Mouse (Mus musculus): Measurements from ENCODE around the gene Htatip2. TPM values are rescaled to one million over a fixed set of nuclear protein-coding genes. Genes with fewer than 3 reads are reported as not detected.

The Htatip2 gene
- total RNA-seq, 2 experiments from 2014 or later = 10.0 to 12.7 TPM

DNA sequence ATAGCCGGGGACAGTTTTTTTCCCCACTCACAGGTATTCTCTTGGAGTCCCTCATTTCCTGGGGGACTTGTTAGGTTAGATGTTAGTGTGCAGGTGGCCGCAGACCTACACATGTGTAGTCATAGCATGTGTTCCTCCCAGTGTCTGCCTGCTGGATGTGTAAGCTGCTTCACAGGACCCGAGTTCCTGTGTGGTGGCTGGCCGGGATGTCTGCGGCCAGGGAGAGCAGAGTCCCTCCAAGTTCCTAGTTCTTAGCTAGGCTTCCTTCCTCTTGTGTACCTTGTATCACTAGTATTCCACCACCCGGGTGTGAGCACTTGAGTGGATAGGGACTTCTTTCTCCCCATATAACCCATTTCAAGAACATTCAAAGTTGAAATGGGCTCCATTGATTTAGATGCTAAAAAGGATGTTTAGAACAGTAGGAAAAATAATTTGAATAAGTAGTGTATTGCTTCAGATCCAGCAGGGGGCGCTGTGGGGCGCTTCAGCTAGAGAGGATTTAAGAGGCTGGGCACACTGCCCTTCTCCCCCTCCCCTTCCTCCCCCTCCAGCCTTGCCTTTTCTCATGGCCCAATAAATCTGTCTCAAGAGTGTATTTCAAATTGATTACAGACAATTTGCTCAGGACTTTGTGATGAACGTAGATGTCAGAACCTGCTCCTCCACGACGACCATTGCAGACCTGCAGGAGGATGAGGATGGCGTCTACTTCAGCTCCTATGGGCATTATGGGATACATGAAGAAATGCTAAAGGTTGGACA is 27.9 kb downstream of the Htatip2 start:
- peak in 1 of 2 experiments; percentile 37 for DNase-seq

GRCm38 (mm10) chr7:49787383-49787645 is 28.4 kb downstream of the Htatip2 start:
- no peak for DNase-seq

DNA sequence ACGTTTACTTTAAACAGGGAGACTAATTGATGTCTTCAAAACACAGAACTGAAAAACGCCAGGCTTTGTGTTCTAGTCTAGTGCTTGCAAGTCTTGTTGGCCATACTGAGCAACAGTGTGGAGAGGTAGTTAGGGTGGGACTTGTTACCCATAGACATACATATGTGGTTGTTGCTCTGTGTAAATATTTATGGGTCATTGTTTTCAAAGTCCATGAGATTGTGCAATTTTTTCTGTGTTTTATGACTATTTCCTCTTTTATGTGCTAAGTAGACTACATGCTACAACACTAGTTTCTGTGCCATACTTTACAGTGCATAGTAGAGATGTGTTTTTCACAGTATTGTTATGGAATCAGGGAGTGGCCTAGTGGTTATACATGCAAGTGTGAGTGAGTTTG is 35.4 kb downstream of the Htatip2 start:
- DNase-seq = no peak

DNA sequence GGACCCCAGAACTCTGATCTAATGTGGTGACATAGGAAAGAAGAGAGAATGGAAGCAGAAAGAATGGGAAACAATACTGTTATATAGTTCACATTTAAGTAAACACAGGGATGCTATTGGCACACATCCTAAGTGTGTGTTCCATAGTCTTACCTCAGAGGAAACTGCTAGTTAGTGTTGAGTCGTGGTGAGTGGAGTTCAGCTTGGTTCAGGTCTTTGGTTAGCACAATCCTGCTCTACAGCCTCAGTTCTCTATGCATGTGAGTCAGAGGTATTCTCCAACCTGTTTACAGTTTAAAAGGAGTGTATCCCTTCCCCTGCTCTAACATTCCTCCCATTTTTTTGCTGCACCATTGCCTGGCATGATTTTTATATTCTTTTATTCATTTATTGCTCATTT is 38.3 kb downstream of the Htatip2 start:
- no peak for DNase-seq

- DNase-seq = no peak
Observed at GRCm38 (mm10) chr7:49803511-49803910, 44.6 kb downstream of the Htatip2 start.

GRCm38 (mm10) chr7:49804638-49805165 is 45.8 kb downstream of the Htatip2 start:
- no peak for DNase-seq

DNA sequence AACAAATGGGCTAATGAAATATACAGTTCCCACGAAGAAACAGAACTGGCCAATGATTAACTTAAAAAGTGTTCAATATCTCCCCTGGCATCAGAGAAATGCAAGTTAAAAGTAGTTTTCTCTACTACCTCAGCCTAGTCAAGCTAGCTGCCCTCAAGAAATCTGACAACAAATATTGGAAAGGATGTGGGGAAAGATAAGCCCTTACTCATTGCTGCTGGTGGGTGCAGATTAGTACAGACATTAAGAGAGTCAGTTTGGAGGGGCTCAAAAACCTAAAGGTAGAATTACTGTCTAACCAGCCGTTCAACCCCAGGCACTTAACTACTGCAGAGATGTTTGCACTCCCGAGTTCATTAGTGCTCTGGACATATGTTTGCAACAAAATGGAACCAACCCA is 46.7 kb downstream of the Htatip2 start:
- no peak for DNase-seq

DNA sequence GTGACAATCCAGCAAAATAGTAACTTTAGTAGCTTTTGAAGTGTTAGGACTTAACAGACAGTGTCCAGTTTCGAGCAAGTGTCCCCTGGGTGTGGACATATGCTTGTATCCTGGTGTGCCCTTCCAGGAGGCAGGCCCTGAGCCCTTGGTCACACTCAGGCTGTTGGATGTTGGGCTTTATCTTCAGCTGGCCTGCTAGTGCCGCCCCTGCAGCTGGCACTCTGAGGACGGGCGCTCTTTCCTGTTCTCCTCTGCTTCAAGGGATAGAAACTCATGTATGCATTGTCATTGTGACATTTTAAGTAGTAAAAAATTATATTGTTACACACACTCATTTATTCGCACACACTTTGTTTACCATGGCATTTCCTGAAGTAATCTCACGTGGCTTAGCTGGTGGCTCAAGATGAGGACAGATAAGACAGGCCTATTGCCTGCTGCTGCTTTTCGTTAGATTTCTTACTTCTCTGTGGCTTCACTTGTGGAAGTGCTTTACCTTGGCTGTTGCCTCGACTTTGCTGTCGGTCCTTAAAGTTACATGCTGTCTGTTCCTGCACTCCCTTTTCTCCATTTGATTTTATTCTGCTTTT is 48.3 kb downstream of the Htatip2 start:
- DNase-seq = no peak

GRCm38 (mm10) chr7:49807846-49808622 is 49.1 kb downstream of the Htatip2 start:
- DNase-seq = no peak

GRCm38 (mm10) chr7:49809100-49809499 is 50.2 kb downstream of the Htatip2 start:
- no peak for DNase-seq

DNA sequence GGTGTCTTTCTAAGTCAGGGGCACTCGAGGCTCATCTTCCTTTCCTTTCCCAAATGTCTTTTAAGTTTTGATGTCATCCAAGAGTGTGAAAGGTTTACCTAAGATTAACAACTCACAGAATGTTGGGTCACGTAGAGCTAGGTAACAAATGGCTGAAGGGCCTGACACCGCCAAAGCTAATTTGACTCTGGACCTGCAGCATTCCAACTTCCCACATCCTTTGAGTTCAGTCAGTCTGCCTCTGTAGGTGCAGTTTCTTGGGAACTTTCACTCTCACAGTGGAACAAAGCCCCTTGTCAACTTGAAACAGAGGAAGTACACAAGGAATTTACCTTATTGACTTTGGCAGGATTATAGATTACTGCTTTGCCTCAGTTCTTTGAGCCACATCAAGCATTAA is 50.6 kb downstream of the Htatip2 start:
- no peak for DNase-seq

GRCm38 (mm10) chr7:49811346-49811745 is 52.4 kb downstream of the Htatip2 start:
- DNase-seq = no peak

- DNase-seq = no peak
Observed at GRCm38 (mm10) chr7:49819393-49819792, 60.5 kb downstream of the Htatip2 start.

DNA sequence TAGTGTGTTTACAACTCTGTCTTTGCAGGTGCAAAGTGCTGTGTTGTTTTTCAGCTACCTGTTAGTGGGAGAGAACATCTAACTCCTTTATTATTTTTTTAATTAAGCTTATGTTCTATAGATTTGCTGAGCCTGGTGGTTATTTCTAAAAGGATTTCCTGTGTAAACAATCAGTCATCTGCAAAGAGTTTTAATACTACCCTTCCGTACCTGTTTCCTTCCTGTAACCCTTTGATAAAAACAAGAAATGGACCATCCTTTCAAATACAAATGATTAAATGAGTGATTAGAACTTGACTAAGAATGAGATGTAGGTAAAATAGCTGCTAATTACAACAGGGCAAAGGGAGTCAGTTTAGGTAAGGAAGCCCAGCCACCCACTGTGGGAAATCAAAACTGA is 62.5 kb downstream of the Htatip2 start:
- DNase-seq = no peak

DNA sequence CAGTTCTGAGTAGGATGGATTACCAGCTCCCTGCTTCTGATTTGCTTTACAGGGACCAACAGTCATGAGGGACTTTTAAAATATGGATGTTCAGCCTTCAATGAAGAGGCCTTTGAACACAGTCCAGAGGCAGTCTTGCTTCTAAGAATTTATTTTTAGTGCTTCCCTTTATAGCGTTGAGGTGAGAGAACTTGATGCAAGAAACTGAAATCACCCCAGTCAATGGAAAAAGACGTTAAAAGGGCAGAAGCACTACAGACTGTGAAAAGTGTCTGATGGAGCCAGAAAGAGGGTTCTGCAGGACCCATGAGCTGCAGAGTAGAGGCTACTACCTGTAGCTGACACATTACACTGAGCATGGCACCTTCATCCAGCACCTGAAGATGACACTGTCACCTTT is 63.1 kb downstream of the Htatip2 start:
- no peak for DNase-seq

Other genes starting within 250 kb of the Htatip2 start
- gene Dbx1, start 122.3 kb upstream of the Htatip2 start, total RNA-seq (2021) = not detected
- 10 to 100 TPM; 37.2 to 37.5 TPM for gene Prmt3, start 19.2 kb downstream of the Htatip2 start, total RNA-seq (2021)
- gene Slc6a5, start 151.0 kb downstream of the Htatip2 start, total RNA-seq (2021) = under 1 TPM in 1 of 2 experiments, not detected in 1; 0.05 TPM
- 10 to 100 TPM; 47.2 to 54.5 TPM for gene Nell1, start 215.7 kb downstream of the Htatip2 start, total RNA-seq (2021)